Mouse (Mus musculus) heart, embryonic 14.5 days (tissue): ENCODE measurements at regions not wholly inside any gene's neighbourhood (a gene's known extent, or its start where the extent isn't known, plus 50 kb on each side); places are given as distances from the start of the nearest gene placed in this dataset.

ENCODE experiments used
- ATAC-seq: fragments of 200-750 bp; cut with Nextera tagmentation; 2 replicates; pipeline ENCODE4 v1.8.0; 2017; ENCODE audit warnings: low read depth, moderate TSS enrichment; ENCODE audit not compliant: insufficient number of reproducible peaks, insufficient read depth, low FRiP score
- H3K27ac ChIP-seq, 2 experiments: fragments of 200-500 bp in 1 of 2; fragments of 300-500 bp in 1 of 2; sonication (generic) in 1 of 2; replicated peaks in 1 of 2; 2 replicates each; pipeline ENCODE4 v1.5.1; 2012 to 2014; ENCODE audit warnings: low read depth in 2 of 2, low read length in 2 of 2, control low read depth in 1 of 2, mild to moderate bottlenecking in 1 of 2, mixed read lengths in 1 of 2; ENCODE audit not compliant: control insufficient read depth in 1 of 2, insufficient read depth in 1 of 2
- H3K27me3 ChIP-seq: fragments of 300-500 bp; sonication (generic); 2 replicates; pipeline ENCODE4 v1.6.1; 2014; ENCODE audit warnings: mild to moderate bottlenecking, low read length, control low read depth; ENCODE audit not compliant: control insufficient read depth, insufficient read depth
- H3K36me3 ChIP-seq: fragments of 300-500 bp; sonication (generic); 2 replicates; pipeline ENCODE4 v1.6.1; 2014; ENCODE audit warnings: mild to moderate bottlenecking, control low read depth, low read length, mixed read lengths; ENCODE audit not compliant: control insufficient read depth, insufficient read depth
- H3K4me1 ChIP-seq, 2 experiments: fragments of 200-500 bp in 1 of 2; fragments of 300-500 bp in 1 of 2; sonication (generic) in 1 of 2; 2 replicates each; pipeline ENCODE4 v1.6.1; 2012 to 2014; ENCODE audit warnings: low read length in 2 of 2, control low read depth in 1 of 2, mixed read lengths in 1 of 2; ENCODE audit not compliant: control insufficient read depth in 2 of 2, insufficient read depth in 2 of 2
- H3K4me2 ChIP-seq: fragments of 300-500 bp; sonication (generic); 2 replicates; pipeline ENCODE4 v1.6.1; 2014; ENCODE audit warnings: mild to moderate bottlenecking, low read length
- H3K4me3 ChIP-seq, 2 experiments: fragments of 200-500 bp in 1 of 2; fragments of 300-500 bp in 1 of 2; sonication (generic) in 1 of 2; 2 replicates each; pipeline ENCODE4 v1.5.1; 2012 to 2014; ENCODE audit warnings: low read length in 2 of 2, mild to moderate bottlenecking in 2 of 2, control low read depth in 1 of 2, low read depth in 1 of 2, moderate library complexity in 1 of 2; ENCODE audit not compliant: control insufficient read depth in 1 of 2, insufficient read depth in 1 of 2
- H3K9ac ChIP-seq: fragments of 300-500 bp; sonication (generic); 2 replicates; pipeline ENCODE4 v1.6.1; 2014; ENCODE audit warnings: mild to moderate bottlenecking, low read length
- H3K9me3 ChIP-seq: fragments of 300-500 bp; sonication (generic); 2 replicates; pipeline ENCODE4 v1.6.1; 2016; ENCODE audit warnings: low read length, control low read depth; ENCODE audit not compliant: control insufficient read depth
- WGBS: fragments of 180-500 bp; shearing (Covaris S2); extraction: QIAGEN DNeasy Blood & Tissue Kit; methylation state at CpG from one replicate; pipeline ENCODE4 v1.1.7; 2014; 5-methylcytosine and 5-hydroxymethylcytosine counted together

DNA sequence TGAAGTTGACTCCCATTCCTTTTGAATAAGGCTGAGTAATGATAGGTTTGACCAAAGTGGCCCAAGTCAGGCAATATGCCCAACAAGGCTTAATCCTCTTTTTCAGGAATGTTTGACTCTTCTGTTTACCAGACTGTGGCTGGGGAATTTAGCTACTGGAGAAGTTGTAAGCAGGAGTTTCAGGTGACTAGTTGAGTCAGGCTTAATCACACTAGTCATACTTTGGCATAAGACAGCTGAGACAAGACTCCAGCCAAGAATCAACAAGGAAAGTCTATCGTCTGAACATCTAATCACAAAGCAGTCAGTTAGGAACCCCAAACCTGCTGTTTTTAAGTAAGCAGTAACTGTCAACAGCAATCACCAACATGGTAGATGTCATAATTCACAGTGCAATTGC, 126.5 kb upstream of the F13a1 start:
- 84% methylated on average over 1 of the region's 1 CpGs for WGBS
- Histone ChIP-seq H3K4me1 (no peaks in the 10 kb centered on the region), H3K9ac (no peak overlapping the region), H3K4me3 (no peak overlapping the region), H3K27ac (no peak overlapping the region), H3K27me3 (no peaks in the 10 kb centered on the region), H3K36me3 (no peaks in the 10 kb centered on the region), H3K9me3 (no peaks in the 10 kb centered on the region), H3K4me2 (no peak overlapping the region)
- no peak for ATAC-seq

DNA sequence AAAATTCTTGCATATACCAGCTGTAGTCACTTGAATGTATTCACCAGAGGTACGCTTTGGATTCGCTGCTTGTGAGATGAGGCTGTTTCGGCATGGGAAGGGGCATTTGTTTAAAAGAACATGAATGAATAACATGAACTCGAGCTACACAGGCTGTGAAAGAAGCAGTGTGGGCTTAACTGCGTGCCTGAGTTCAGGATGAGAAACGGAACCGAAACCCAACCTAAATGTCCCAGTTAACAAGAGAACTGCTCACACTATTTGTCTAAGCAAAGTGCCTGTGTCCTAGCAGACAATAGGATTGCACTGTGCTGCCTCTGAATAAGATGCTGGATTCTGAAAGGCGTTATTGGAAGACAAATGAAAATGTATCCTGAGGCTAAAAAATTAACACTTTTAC, 126.0 kb upstream of the F13a1 start:
- Histone ChIP-seq H3K36me3 (no peaks in the 10 kb centered on the region), H3K4me2 (no peak overlapping the region), H3K27me3 (no peaks in the 10 kb centered on the region), H3K9ac (no peak overlapping the region), H3K4me1 (no peaks in the 10 kb centered on the region), H3K9me3 (no peaks in the 10 kb centered on the region), H3K27ac (no peak overlapping the region), H3K4me3 (no peak overlapping the region)
- WGBS: 85% methylated on average over 8 of the region's 8 CpGs
- ATAC-seq: no peak

GRCm38 (mm10) chr13:37158831-37159522, 108.9 kb upstream of the F13a1 start:
- H3K9me3 ChIP-seq: no peaks in the 10 kb centered on the region
- no peak overlapping the region for H3K9ac ChIP-seq
- H3K27ac ChIP-seq: no peak overlapping the region
- H3K4me2 ChIP-seq: no peak overlapping the region
- no peak for ATAC-seq
- no peaks in the 10 kb centered on the region for H3K36me3 ChIP-seq
- H3K4me1 ChIP-seq: no peaks in the 10 kb centered on the region
- no peaks in the 10 kb centered on the region for H3K27me3 ChIP-seq
- 84% methylated on average over 4 of the region's 4 CpGs for whole genome bisulfite sequencing
- H3K4me3 ChIP-seq: no peak overlapping the region

- no peaks in the 10 kb centered on the region for H3K27me3 ChIP-seq
- no peaks in the 10 kb centered on the region for H3K9me3 ChIP-seq
- no peak overlapping the region for H3K4me3 ChIP-seq
- ATAC-seq: no peak
- H3K4me2 ChIP-seq: no peak overlapping the region
- no peaks in the 10 kb centered on the region for H3K36me3 ChIP-seq
- no peak overlapping the region for H3K9ac ChIP-seq
- no peak overlapping the region for H3K27ac ChIP-seq
- H3K4me1 ChIP-seq: no peaks in the 10 kb centered on the region
- WGBS: 83% methylated on average over 3 of the region's 3 CpGs
These were observed 107.8 kb upstream of the F13a1 start for GRCm38 (mm10) chr13:37157808-37158207.

GRCm38 (mm10) chr13:37151835-37152516, 101.9 kb upstream of the F13a1 start:
- H3K4me3 ChIP-seq: no peak overlapping the region
- no peak for ATAC-seq
- WGBS: 79% methylated on average over 4 of the region's 4 CpGs
- H3K9me3 ChIP-seq: no peaks in the 10 kb centered on the region
- H3K36me3 ChIP-seq: no peaks in the 10 kb centered on the region
- H3K9ac ChIP-seq: no peak overlapping the region
- no peak overlapping the region for H3K4me2 ChIP-seq
- H3K4me1 ChIP-seq: peaks cover 0 to 2% of the 10 kb centered on the region in 2 experiments; a peak in 1 of 4 replicates
- H3K27me3 ChIP-seq: no peaks in the 10 kb centered on the region
- no peak overlapping the region for H3K27ac ChIP-seq

GRCm38 (mm10) chr13:37149961-37150360, 99.9 kb upstream of the F13a1 start:
- 81% methylated on average over 1 of the region's 1 CpGs for WGBS
- H3K9ac ChIP-seq: no peak overlapping the region
- no peak for ATAC-seq
- no peak overlapping the region for H3K4me2 ChIP-seq
- no peaks in the 10 kb centered on the region for H3K27me3 ChIP-seq
- H3K9me3 ChIP-seq: no peaks in the 10 kb centered on the region
- no peak overlapping the region for H3K27ac ChIP-seq
- peaks cover 0 to 2% of the 10 kb centered on the region in 2 experiments; a peak in 1 of 4 replicates for H3K4me1 ChIP-seq
- H3K36me3 ChIP-seq: no peaks in the 10 kb centered on the region
- no peak overlapping the region for H3K4me3 ChIP-seq

DNA sequence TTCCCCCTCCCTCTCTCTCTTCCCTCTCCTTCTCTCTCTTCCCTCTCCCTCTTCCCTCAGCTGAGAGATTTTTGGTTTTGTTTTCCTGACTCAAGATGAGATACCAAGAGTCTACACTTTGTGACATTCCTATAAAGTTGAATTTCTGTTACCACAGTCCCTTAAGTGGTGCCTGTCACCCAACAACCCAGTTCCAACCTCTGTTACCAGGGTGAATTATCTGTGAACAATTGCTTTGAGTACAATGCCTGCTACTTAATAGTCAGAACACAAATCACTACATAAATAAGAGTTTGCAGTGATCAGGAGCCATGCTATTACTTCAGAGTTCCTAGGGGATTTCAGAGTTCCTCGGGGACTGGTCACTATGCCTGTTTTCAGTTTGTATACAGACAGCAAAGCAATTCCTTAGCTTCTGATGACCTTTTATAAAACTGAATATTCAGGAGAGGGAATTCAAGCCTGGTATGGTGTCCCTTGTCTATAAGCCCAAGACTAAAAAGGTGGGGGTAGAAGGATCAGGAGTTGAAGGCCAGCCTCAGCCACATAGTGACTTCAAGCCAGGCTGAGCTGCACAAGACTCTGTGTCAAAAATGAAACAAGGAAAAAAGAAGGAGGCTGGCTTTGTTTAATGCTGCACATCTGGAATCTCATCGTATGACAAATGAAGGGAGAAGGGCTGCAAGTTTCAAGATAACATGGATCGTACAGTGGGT, 99.2 kb upstream of the F13a1 start:
- Histone ChIP-seq H3K36me3 (no peaks in the 10 kb centered on the region), H3K9ac (no peak overlapping the region), H3K4me3 (no peak overlapping the region), H3K9me3 (no peaks in the 10 kb centered on the region), H3K27me3 (no peaks in the 10 kb centered on the region), H3K27ac (no peak overlapping the region), H3K4me2 (no peak overlapping the region), H3K4me1 (peaks cover 0 to 2% of the 10 kb centered on the region in 2 experiments; a peak in 1 of 4 replicates)
- ATAC-seq: no peak
- whole genome bisulfite sequencing: 72% methylated on average over 3 of the region's 3 CpGs
